Mouse (Mus musculus): Measurements from ENCODE around the gene Asb2. TPM values are rescaled to one million over a fixed set of nuclear protein-coding genes. Genes with fewer than 3 reads are reported as not detected.

Asb2 gene
- total RNA-seq, 2 experiments from 2014 or later: 2.5 to 5.2 TPM

GRCm38 (mm10) chr12:103361539-103362307 lies 5.9 kb upstream of the Asb2 start:
- no peak for DNase-seq (ENCODE audit: low spot score in 2 of 2)

GRCm38 (mm10) chr12:103360812-103361211 lies 5.0 kb upstream of the Asb2 start:
- no peak for DNase-seq (ENCODE audit: low spot score in 2 of 2)

DNA sequence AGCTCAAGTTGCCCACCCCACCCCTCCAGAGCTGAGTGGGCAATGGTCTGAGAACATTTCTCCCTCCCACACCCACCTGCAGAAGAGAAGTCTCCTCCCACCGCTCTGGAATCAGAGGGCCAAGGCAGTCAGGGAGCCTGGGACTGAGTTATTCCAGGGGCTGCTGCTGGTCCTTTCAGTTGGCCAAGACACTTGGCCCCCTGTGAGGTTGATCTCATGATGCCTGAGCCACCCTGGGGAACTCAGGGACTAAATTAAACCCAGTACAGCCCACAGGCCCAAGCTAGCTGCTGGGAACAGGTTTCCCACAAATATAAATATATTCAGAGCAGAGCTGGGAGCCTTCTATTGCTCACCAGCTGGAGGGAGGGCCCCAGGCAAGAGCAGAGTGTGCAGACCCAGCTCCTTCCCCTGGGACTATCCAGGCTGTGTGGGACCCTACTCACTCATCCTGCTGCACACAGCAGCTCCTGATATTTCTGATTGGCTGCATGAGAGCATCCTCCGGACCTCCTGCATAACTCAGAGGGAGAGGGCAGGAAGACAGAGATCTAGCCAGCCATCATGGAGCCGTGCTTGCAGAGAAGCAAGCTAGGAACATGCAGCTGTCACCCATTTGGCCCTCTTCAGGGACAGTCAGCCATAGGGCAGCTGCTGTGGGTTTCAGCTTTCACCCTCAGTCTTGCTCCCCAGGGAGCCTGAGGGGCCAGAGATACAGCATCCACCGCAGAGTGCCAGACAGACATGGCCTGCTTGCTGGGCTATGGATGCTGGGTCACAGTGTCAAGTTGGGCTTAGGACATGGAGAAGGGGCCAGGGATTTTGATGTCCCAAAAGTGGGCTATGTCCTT lies 3.4 kb upstream of the Asb2 start:
- no peak for DNase-seq (ENCODE audit: low spot score in 2 of 2)

DNA sequence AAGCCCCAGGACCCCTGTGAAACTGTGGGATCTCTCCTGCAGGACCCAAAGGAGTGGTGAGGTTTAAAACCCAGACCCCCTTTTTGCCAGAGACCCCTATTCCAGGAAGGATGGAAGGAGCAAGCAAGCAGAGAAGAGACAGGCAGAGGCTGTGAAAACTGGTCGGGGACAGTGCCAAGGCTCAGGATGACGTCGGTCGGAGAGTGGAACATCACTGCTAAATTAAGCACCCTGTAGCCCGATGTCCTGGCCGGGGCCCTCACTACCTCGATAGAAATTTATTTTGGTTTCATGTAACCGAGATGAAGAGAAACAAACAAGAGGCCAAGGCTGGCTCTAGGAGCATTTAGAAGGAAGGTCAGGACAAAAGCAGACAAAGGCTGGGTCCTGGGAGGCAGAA lies 2.4 kb upstream of the Asb2 start:
- DNase-seq (ENCODE audit: low spot score in 2 of 2): no peak

- DNase-seq (ENCODE audit: low spot score in 2 of 2): no peak
Observed at GRCm38 (mm10) chr12:103356415-103356748, 581 bp upstream of the Asb2 start.

DNA sequence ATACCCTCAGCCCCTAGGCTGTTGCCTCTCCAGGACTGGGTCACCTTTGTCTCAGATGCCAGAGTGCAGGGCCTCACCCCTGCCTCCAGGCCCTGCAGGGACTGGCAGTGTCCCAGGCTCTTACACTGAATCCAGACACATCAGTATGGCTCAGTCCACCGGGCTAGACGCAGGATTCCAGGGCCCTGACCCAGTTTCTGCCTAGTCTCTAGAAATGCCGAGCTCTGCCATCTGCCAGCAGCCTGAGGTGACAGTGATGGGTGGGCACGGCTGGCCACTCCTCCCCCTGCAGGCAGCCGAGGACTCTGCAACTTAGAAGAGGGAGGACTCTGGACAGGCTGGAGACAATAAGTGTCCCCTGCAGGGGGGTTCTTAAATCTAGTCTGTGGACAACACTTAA lies 2.3 kb downstream of the Asb2 start:
- peak; percentile 19 to 49 for DNase-seq (ENCODE audit: low spot score in 2 of 2)

DNA sequence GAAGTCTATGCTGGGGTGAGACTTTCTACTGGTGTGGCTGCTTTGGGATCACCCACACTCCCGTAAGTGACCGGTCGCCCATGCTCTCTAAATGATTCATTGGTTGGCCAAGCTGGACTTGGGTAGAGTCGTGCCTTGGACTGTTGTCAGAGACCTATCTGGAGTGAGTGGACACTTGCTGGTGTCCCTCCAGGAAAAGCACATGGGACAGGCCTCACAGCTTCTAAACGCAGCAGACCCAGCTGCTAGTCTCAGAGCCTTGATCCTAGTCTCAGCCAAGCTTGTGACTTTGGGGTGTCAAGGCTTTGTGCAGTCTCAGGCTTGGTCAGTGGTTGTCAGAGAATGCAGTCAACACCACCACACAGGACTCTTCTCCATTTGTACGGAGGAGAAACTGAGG lies 3.1 kb downstream of the Asb2 start:
- no peak for DNase-seq (ENCODE audit: low spot score in 2 of 2)

- DNase-seq (ENCODE audit: low spot score in 2 of 2): peak in 1 of 2 experiments; percentile 69
Observed at GRCm38 (mm10) chr12:103348506-103348905, 7.3 kb downstream of the Asb2 start.

DNA sequence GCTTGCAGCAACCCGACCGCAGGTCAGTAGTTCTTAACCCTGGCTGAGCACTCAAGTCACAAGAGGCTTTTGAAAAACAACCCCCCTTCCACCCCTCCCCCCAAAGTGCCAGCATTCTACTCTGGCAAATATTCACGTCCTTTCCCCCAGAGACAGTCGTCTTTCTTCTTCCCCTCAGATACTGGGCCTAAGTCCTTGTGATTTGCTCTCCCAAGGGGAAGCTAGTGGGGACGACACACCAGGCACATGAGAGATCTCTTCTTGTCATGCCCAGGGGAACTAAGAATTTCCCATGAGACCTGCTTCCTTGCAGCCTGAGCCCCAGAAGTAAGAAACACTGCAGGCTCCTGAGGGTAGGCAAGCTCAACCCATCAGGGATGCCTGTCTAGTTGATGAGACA lies 8.4 kb downstream of the Asb2 start:
- no peak for DNase-seq (ENCODE audit: low spot score in 2 of 2)

DNA sequence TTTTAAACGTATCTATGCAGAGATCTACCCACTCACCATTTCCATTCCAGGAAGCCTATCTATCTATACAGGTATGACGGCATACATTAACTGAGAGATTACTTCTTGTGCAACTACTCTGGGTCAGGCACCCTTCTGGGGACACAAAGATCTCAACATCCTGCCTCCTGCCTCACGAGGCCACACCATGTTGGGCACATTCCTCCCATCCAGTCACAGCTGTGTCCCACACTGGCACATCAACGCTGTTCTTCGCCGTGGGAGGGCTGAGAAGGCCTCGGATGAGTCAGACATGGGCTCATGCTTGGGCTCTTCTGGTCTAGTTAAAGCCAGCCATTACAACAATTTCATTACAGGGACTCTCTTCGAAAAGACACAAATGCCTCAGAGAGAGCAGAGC lies 8.9 kb downstream of the Asb2 start:
- DNase-seq (ENCODE audit: low spot score in 2 of 2): no peak

DNA sequence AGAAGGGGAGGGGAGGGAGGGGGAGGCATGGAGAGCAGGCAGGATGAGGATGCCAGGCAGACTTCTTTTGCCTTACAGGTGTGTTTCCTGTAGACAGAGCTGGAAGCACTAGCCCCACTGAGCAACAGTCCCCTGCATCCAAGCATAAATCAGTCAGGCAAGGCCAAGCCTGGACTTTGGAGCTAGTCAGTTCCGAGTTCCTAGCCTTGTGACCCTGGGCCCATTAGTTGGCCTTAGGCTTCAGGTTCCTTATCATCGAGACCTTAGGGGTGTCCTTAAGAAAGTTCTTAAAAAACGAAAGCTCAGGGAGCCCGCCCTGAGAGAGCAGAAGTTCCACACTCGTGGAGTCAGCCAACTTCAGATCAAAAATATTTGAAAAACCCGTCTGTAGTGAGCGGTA lies 10.9 kb downstream of the Asb2 start:
- no peak for DNase-seq (ENCODE audit: low spot score in 2 of 2)

GRCm38 (mm10) chr12:103343456-103343855 lies 12.3 kb downstream of the Asb2 start:
- DNase-seq (ENCODE audit: low spot score in 2 of 2): no peak

DNA sequence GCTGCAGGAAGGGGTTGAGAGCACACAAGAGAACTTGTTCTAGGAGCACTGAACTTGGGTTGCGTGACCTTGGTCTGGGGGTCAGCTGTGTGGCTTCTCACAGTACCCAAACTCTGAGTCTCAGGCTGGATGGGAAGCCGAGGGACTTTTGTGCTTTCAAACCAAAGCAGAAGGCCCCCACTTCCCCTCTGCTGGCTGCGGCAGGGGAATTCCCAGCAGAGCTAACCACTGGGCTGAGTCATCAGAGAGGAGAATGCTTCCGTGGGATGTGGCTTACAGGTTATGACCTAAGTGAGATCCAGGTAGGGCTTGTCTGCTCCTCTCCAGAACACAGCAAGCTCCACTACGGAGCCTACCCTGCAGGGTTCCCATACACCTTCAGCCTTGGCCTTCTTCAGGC lies 14.6 kb downstream of the Asb2 start:
- DNase-seq (ENCODE audit: low spot score in 2 of 2): no peak

- no peak for DNase-seq (ENCODE audit: low spot score in 2 of 2)
Observed at GRCm38 (mm10) chr12:103338162-103338798, 17.5 kb downstream of the Asb2 start.

DNA sequence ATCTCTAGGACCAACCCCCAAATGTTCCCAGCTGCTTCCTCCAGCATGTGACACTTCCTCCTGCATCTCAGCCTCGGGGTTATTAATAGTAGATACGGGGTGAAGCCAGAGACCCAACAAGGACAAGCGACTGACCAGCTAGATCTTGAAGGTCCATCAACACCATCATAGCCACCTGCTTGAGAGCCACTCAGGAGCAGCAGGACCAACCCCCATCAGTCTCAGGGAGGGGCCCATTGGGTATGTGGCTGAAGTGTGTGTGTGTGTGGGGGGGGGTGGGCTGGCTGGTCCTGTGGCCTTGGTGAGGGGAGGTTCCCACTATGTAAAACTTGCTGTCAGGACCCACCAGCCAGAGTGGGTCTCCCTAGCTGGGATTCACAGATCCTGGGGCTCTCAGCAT lies 19.0 kb downstream of the Asb2 start:
- DNase-seq (ENCODE audit: low spot score in 2 of 2): no peak

DNA sequence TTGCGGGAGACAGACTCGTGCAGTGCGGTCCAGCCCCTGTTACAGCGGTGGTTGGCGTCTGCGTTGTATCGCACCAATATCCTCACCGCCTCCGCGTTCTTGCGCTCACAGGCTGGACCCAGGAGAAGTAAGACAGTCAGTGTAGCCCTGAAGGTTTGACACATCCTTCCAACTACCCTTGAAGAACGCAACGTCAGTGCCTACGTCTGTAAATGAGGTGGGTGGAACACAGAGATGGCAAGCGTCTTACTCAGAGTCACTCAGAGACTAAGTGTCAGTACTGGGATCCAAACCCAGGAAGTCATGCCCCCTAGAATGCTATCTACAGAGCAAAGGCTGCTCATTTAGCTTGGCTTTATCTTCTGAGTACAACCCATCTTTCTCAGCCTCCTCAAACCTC lies 22.4 kb downstream of the Asb2 start:
- no peak for DNase-seq (ENCODE audit: low spot score in 2 of 2)

GRCm38 (mm10) chr12:103332879-103333278 lies 22.9 kb downstream of the Asb2 start:
- DNase-seq (ENCODE audit: low spot score in 2 of 2): no peak

DNA sequence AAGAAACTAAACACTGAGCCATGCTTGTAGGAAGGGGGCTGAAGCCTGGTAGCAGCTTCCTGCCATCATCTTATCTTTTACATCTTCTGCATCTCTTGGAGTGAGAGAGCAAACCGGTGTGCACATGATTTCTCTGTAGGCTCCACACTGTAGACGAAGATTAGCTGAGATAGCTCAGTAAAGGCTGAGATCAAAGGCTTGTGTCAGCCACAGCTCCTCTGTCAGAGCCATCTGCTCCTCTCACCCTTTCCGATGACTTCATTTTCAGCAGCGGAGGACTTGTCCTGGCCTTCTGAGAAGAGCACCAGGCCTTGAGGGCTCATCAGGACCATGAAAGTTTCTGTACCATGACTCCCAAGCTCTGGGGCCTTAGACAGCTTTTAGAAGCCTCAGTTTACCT lies 24.3 kb downstream of the Asb2 start:
- no peak for DNase-seq (ENCODE audit: low spot score in 2 of 2)

GRCm38 (mm10) chr12:103328448-103329191 lies 27.2 kb downstream of the Asb2 start:
- no peak for DNase-seq (ENCODE audit: low spot score in 2 of 2)

DNA sequence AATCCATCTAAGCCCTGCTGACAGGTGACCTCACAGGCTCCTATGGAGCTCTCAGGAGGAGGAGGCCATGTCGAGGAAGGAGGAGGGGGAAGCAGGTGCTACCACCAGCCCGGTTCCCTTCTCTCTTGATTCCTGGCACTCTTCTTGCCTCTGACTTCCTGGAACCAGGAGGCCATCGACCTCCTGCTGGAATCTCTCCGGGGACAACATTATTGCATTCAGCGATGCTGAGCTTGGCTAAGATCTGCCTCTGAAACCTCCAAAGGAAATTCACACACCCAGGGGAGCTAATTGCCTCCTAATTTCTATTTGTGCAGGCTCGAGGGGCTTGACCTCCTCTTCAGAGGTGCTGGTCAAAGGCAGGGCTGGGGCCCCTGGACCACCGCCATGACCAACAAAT lies 28.7 kb downstream of the Asb2 start:
- no peak for DNase-seq (ENCODE audit: low spot score in 2 of 2)

- no peak for DNase-seq (ENCODE audit: low spot score in 2 of 2)
Observed at GRCm38 (mm10) chr12:103326569-103326968, 29.2 kb downstream of the Asb2 start.
